Mouse (Mus musculus) mesoderm, embryonic 11.5 days (tissue): Measurements from ENCODE around the gene Imp3.
"Not testable (repeated sequence)": the region's sequence is repeated elsewhere in the genome, so short reads cannot be mapped to it uniquely, and the experiment has no call there.

Source experiments
- DNase-seq: peaks from one replicate; pipeline ENCODE4 v3.0.0-alpha.2; 2012; ENCODE audit warnings: low read depth, low spot score

The Imp3 gene

GRCm38 (mm10) chr9:56922746-56923145 is 14.5 kb upstream of the Imp3 start:
- DNase-seq, result no peak

- DNase-seq, result no peak
These were observed 13.2 kb upstream of the Imp3 start for GRCm38 (mm10) chr9:56923841-56924650.

DNA sequence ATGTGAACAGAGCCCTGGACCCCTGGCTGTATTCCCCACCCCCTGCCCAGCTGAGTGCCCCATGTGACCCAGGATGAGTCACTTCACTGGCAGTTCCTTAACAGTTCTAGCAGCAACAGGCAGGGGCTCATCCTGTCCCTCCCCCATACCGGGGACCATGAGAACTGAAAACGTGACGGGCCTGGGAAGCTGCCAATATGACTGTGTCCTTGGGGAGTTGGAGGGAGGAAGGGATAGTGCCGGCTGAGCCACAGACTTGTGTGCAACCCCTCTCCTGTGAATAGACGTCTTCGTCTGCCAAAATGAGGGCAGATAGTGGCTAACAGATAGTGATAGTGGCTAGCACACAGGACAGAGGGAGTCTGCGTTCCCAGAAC is 12.6 kb upstream of the Imp3 start:
- DNase-seq, result peak; percentile 43

- DNase-seq, result no peak
These were observed 11.8 kb upstream of the Imp3 start for GRCm38 (mm10) chr9:56925291-56926024.

DNA sequence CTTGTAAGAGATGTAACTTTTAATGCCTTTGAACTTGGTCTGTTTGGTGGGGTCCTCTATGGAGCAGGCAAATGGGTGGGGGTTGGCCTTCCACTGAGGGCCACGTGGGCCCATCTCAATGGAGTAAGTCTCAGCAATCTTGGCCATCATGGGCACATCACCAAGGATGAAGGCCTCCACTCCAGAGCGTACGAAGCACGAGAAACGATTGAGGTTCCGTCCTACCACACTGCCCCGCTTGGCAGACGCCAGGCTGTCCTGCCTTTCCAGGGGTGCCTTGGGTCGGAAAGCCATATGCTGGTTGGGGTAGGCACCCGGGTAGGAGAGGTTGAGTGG is 11.3 kb upstream of the Imp3 start:
- no peak for DNase-seq

DNA sequence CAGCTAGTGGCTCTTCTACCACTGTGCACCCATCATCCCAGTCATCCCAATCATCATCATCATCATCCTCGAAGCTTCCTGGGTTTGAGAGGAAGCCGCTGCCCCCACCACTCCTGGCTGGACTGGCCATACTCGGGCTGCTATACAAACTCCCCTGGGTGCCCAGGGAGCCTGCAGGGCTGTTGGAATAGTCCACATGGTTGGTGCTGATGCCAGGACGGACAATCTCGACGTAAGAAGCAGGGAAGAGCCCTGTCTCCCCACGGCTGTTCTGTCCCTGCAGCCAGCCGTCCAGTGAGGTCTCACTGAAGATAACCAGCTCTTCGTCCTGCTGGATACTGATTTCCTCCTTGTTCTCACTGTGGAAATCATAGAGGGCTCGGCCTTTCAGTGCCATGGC is 10.9 kb upstream of the Imp3 start:
- no peak for DNase-seq

DNA sequence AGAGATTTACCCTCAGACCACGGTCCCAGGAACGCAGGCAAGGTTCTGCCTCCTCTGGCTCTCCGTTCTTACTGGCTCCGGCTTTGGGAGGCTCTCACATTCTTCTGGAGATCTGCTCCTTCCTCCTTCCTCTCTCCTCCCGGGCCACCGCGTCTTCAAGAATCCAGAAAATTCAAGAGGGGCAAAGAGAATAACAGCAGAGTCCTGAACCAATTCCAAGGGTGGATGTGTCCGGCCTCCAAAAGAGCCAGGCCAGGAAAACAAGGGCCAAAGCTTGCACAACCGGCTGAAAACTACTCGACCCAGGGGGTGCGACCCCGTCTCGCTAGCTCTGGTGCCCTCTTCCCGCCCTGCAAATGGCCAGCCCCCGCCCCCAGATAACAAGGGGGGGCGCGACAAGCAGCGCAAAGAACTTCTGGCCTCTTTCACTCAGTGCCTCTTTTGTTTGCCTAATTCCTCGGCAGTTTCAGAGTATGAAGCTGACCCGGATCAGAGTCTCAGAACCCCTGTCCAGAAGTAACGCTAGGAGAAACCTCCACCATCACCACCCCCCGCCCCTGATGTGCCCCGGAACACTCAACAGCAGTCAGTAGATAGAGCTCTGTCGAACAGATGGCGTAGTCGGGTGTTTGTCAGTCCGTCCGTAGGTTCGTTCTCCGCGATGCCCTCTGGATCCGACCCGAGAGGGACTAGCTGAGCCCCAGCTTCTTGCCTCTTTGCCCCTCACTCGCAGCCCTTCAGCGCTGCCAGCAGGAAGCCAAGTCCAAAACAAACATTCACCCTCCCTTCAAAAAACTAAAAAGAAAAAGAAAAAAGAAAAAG is 9.9 kb upstream of the Imp3 start:
- peak; percentile 43 for DNase-seq

GRCm38 (mm10) chr9:56928041-56928811 is 9.0 kb upstream of the Imp3 start, which contains the start of gene Snx33:
TSS of gene Snx33 (minus strand) at chr9:56928371.
- DNase-seq, result peak; percentile 90

DNA sequence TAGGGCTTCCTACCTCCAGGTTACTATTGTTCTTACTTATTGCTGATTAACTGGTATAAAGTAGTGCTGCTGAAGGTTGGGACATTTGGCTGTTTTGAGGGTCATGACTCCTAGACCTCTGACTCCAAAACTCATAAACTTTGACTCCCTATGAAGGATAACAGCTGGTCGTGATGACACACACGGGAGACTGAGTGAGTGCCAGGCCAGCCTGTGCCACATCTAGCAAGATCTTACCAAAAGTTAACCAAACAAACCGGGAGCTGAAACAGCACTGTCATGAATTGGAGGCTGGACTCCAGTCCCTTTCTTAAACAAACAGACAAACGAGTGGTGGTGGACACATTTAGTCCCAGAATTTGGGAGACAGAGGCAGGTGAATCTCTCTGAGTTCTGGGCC is 7.8 kb upstream of the Imp3 start:
- no peak for DNase-seq

DNA sequence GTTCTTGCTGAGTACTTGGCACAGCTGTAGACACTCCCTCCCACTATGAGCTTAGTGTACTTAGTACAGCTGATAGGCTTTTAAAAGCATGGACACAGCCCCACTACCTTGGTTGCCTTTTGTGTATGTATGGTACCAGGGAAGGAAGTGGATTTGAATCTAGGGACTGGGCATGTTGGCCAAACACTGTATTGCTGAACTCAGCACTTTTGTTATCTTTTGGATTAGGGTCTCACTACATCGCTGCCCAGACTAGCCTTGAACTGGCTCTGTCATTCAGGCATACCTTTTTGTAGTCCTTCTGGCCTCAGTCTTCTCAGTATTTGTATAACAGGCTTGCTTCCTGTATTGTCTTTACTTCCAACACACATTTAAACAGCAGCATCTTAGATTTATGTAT is 6.7 kb upstream of the Imp3 start:
- no peak for DNase-seq

DNA sequence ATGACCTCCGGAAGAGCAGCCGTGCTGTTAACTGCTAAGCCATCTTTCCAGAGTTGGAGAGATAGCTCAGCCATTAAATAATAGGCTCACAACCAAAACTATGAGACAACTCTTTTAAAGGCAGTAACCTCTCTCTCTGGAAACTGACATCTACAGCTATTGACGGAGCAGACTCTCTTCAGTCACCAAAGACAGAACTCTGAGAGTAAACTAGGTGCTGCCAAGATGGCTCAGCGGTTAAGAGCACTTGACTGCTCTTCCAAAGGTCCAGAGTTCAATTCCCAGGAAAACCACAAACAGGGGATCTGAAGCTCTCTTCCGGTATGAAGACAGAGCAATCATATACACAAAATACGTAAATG is 433 bp upstream of the Imp3 start:
- DNase-seq, result no peak

- DNase-seq, result no peak
These were observed 1.1 kb downstream of the Imp3 start for GRCm38 (mm10) chr9:56938374-56938773.

- peak; percentile 62 for DNase-seq
These were observed 10.2 kb downstream of the Imp3 start for GRCm38 (mm10) chr9:56947481-56947880.

- not testable (repeated sequence) for DNase-seq
These were observed 11.4 kb downstream of the Imp3 start for GRCm38 (mm10) chr9:56948699-56949098.

GRCm38 (mm10) chr9:56949767-56950166 is 12.5 kb downstream of the Imp3 start:
- DNase-seq, result no peak

GRCm38 (mm10) chr9:56950414-56951400 is 13.4 kb downstream of the Imp3 start, which contains the start of gene Snupn:
TSS of gene Snupn (plus strand) at chr9:56950878.
- DNase-seq, result peak; percentile 99

- no peak for DNase-seq
These were observed 16.3 kb downstream of the Imp3 start for GRCm38 (mm10) chr9:56953562-56953961.

- DNase-seq, result no peak
These were observed 19.8 kb downstream of the Imp3 start for GRCm38 (mm10) chr9:56956966-56957675.

DNA sequence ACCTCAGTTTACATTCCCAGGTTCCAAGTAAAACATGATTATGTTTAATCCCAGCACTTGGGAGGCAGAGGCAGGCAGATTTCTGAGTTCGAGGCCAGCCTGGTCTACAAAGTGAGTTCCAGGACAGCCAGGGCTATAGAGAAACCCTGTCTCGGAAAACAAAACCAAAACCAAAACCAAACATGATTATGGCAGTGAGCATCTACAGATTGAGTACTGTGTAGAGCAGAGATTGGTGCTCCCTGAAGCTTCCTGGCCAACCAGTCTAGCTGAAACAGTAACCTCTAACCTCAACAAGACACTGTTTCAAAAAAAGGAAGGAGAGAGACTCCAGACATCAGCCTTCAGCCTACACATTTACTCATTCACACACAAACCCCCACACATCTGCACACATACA is 21.4 kb downstream of the Imp3 start:
- DNase-seq, result no peak

DNA sequence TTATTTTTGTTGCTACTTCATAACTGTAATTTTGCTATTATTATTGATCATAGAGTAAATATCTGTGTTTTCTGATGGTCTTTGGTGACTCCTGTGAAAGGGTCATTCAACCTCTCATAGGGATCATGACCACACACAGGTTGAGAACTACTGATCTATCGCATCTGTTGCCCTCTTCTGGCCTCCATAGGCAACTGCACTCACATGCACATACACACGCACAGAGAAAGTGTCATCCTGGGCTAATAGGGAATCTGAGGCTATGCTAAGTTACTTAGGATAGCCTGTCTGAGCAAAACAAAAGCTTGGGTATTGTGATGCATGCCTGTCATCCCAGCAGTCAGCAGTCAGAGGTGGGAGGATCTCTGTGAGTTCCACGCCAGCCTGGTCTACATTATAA is 24.3 kb downstream of the Imp3 start:
- no peak for DNase-seq
